Mouse (Mus musculus) gastrocnemius, postnatal 10 days (tissue): ENCODE measurements at regions not wholly inside any gene's neighbourhood (a gene's known extent, or its start where the extent isn't known, plus 50 kb on each side); places are given as distances from the start of the nearest gene placed in this dataset.
A peak's percentile ranks its signal among the peaks of the same experiment; 100 is the strongest.

Experiments
- DNase-seq: peaks from one replicate; pipeline ENCODE4 v3.0.0; 2021; ENCODE audit warnings: mixed read lengths

GRCm38 (mm10) chr14:73730796-73731195 is 69.8 kb downstream of the Gm21750 start:
- DNase-seq: no peak

- no peak for DNase-seq
Observed at GRCm38 (mm10) chr14:73732161-73732560, 71.1 kb downstream of the Gm21750 start.

DNA sequence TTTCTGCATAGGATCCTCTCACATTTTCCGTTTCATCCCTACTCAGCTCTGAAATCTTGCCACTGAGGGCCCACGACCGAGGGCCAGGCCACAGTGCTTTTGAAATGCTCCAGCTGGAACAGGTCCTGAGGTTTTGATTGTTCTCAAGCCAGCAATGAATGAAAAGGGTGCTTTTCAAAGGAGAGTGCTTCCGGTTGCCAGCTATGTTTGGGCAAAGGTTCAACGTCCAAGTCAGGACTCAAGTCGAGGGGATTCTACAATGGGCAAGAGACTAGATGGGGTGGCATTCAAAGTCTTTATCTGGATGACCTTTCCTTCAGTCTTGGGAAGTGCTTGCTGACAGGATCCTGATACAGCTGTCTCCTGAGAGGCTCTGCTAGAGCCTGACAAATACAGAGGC is 89.8 kb downstream of the Gm21750 start:
- DNase-seq: no peak

DNA sequence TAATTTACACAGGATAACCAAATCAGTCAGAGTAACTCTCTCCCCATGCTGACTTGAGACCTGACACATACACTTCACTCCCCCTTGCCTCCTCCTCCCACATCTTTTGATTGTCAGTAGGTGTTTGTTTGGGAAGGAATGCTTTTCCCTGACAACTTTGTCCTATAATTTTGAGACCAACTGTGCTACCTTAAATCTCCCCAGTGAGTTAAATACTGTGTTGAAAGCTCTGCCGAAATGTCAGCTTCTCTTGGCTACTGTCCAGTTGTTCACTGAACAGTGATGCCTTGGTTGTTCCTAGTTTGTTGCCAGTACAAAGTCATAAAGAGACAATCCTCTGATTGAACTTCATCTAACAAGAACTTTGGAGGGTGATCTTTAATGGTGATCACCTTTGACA is 99.0 kb downstream of the Gm21750 start:
- no peak for DNase-seq

GRCm38 (mm10) chr14:73772964-73773363 is 111.9 kb downstream of the Gm21750 start:
- no peak for DNase-seq

- no peak for DNase-seq
Observed at GRCm38 (mm10) chr14:73773810-73774209, 112.8 kb downstream of the Gm21750 start.

GRCm38 (mm10) chr14:73776066-73776465 is 115.0 kb downstream of the Gm21750 start:
- peak; percentile 30 for DNase-seq

GRCm38 (mm10) chr14:73807169-73807568 is 146.1 kb downstream of the Gm21750 start:
- no peak for DNase-seq

GRCm38 (mm10) chr14:73838890-73839289 is 177.9 kb downstream of the Gm21750 start:
- DNase-seq: no peak

- DNase-seq: no peak
Observed at GRCm38 (mm10) chr14:73861782-73862181, 200.8 kb downstream of the Gm21750 start.

- no peak for DNase-seq
Observed at GRCm38 (mm10) chr14:73874337-73874736, 213.3 kb downstream of the Gm21750 start.

DNA sequence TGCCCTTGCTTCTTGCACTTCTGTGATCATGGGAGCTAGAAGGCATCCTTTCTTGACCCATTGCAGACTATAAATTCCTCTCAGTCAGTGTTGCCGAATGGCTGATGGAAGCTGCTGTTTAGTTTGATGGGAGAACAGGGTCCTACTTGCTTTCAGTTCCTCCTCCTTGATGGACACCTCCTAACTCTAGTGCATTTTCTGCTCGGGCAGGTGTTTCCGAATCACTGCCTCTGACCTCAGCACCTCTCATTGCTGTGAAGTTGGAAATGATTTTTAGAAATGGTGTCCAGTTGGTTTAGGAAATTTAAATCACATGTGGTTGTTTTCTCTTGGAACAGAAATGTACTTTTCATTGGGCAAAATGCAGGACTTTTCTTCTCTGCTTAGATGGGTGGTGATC is 214.9 kb downstream of the Gm21750 start:
- DNase-seq: no peak

GRCm38 (mm10) chr14:73878267-73878666 is 217.2 kb downstream of the Gm21750 start:
- DNase-seq: no peak

- no peak for DNase-seq
Observed at GRCm38 (mm10) chr14:73878866-73879419, 217.9 kb downstream of the Gm21750 start.

- DNase-seq: no peak
Observed at GRCm38 (mm10) chr14:73891451-73891850, 230.4 kb downstream of the Gm21750 start.

- no peak for DNase-seq
Observed at GRCm38 (mm10) chr14:73894844-73895243, 233.8 kb downstream of the Gm21750 start.

GRCm38 (mm10) chr14:73895266-73895665 is 234.2 kb downstream of the Gm21750 start:
- no peak for DNase-seq

DNA sequence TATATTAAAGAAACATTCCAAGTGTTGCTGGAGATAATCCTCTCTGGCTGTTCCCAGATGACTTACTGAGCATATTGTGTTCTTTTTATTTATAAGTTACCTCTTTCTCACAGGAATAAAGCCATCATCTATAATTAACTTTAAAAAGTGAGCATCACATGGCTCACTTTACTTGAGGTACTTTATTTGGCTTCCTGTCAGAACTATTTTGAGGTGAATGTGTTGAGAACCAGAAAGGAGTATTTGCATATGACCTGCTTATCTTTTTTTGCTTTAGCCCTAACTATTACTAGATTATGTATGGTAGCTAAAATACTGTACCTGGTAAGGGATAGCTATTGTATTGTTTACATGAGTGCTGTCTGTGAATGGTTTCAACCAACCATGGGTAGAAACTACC is 238.1 kb downstream of the Gm21750 start:
- no peak for DNase-seq

DNA sequence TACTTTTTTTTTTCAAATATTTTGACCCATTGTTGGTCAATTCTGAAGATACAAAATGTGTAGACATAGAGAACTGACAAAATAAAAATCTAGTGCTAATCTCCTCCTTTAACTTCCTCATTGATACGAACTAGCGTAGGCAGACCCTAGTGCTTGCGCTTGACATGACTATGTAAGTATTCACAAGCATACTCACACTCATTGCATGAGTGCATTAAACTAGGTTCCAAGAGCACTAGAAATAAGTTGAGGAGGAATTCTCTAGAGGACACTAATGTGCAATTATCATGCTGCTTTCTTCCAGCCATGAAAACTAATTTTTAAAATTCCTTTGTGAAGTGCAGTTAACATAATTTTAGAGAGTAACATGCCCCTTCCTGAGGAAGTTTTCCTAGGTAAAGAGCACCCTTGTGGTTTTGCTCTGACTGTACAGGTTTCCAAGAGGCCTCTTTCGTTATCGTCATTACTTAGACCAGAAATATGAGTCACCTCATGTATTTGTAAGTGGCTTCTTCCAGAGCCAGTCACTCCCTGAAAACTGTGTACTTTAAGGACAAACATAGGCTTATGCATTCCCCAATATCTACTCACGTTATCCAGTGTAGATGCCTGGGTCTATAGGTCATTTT is 241.2 kb downstream of the Gm21750 start:
- DNase-seq: no peak

GRCm38 (mm10) chr14:73913756-73914448 is 252.9 kb downstream of the Gm21750 start:
- DNase-seq: no peak

GRCm38 (mm10) chr14:73915990-73916389 is 255.0 kb downstream of the Gm21750 start:
- no peak for DNase-seq

- no peak for DNase-seq
Observed at GRCm38 (mm10) chr14:73931095-73931494, 270.1 kb downstream of the Gm21750 start.

GRCm38 (mm10) chr14:73947316-73947715 is 286.3 kb downstream of the Gm21750 start:
- DNase-seq: no peak

DNA sequence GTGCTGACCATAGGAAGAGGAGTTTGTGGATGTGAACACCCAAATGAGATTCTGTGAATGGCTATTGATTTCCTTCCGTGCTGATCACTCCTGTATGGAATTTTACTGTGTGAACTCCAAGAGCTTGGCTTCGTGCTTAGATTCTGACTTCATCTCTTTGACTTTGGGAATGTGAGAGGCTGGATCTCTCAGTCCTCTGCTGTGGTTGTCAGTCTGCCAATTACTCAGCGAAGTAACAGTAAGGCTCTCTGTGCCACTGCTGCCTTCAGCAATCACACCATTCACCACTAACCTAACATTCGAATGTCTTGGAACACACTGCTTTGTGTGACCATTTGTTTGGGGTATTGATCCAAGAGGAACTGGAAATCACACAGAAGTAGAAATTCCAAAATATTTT is 291.5 kb downstream of the Gm21750 start:
- DNase-seq: no peak
